Mouse (Mus musculus) granulocyte monocyte progenitor cell, adult 5-6 weeks (primary cell): ENCODE data around the gene Pde7b. TPM values are rescaled to one million over a fixed set of nuclear protein-coding genes. Genes with fewer than 3 reads are reported as not detected.

ENCODE experiments used
- ATAC-seq: replicated peaks from 2 replicates; pipeline ENCODE4 v1.8.0; 2016; ENCODE audit warnings: mild to moderate bottlenecking, moderate TSS enrichment, inconsistent platforms; ENCODE audit not compliant: poor library complexity, severe bottlenecking
- total RNA-seq, 2 experiments: library from RNA; stranded (forward) in 1 of 2; stranded (reverse) in 1 of 2; fragments of 200-712, 200-1000 nt in 1 of 2; fragments of >200 nt in 1 of 2; fragmentation: Nextera tagmentation in 1 of 2; gene quantifications; 2 replicates each; pipeline ENCODE4 v1.2.3; 2014 to 2017

Pde7b gene
- total RNA-seq, 2 experiments from 2014 or later, result 3.8 to 7.4 TPM

DNA sequence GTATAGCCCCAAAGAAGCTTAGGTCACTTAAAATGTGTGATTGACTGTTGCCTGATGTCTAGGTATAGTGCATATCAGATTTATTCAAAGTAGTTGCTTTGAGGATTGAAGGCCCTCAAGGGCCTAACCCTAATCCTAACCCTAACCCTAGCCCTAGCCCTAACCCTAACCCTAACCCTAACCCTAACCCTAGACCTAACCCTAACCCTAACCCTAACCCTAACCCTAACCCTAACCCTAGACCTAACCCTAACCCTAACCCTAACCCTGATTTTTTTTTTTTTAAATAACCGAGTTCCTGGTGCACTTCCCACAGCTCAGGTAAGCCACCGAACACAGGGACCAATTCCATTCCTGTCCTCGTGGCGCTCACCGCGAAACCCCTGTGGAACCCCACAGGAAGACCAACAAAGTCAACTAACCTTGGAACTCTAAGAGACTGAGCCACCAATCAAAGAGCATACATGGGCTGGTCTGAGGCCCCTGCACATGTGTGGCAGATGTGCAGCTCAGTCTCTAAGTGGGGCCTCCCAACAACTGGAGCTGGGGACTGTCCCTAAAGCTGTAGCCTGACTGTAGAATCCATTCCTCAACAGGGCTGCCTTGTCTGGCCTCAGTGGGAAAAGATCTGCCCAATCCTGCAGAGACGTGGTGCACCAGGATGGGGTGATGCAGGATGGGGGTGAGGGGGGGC lies 265.1 kb downstream of the Pde7b start:
- ATAC-seq, result no peak

DNA sequence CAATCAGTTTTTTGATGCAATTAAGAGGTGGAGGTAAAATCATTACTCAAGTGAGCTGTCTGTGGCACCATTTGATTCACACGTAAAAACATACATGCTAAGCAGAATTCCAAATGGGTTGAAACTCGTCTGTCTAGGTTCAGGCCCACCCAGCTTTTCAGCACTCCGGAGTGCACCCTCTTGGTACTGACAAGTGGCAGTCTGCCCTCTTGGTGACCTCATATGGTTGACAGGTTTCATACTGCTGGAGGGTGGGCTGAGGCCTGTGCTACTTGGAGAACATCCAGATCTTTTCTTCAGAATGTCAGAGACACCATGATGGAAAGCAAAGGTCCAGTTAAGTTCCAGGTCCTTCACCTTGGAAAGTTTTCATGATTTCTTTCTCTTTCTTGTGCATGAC lies 265.7 kb downstream of the Pde7b start:
- no peak for ATAC-seq

DNA sequence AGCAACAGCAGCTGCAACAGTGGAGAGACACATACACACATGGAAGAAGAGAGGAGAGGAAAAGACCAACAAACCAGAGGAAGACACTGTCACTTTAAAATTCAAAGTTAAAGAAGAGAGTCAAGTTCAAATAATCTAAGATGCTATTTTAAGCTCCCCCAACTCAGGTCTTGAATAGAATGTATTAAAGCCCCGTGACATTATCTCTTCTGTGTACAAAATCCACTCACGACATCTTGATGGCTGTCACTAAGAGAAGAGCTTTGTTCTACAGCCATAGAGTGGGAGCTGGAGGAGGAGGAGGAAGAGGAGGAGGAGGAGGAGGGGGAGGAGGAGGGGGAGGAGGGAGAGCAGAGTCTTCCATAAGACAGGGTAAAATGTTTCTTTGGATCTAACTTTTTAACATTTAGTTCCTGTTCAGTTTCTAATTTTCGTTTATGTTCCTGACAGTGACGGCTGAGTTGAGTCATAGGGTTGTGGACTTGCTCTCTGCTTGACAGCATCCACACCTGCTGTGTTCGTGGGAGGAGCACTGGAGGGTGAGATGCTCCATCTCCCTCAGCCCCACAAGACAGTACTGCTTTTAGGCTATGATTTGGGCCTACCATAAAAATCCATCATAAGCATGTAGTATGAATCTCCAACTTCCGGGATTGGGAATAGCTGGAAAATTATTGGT lies 270.4 kb downstream of the Pde7b start:
- no peak for ATAC-seq

DNA sequence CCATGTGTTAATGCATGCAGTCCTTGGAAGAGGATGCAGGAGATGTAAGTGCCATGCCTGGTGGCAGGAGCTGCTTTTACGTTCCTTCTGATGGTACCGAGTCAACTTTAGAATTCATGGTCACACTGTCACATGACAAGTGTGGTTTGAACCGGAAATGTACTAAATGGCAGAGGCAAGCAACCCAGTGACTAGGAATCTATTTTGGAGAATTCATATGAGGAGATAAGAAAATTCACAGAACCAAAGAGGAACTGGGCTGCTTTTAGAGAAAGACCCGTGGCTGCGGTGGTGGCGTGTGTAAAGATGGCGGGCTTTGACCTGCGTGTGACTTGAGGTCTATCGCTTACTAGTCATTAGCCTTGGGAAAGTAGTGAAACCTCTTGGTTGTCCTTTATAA lies 287.4 kb downstream of the Pde7b start:
- peak; percentile 65 for ATAC-seq

DNA sequence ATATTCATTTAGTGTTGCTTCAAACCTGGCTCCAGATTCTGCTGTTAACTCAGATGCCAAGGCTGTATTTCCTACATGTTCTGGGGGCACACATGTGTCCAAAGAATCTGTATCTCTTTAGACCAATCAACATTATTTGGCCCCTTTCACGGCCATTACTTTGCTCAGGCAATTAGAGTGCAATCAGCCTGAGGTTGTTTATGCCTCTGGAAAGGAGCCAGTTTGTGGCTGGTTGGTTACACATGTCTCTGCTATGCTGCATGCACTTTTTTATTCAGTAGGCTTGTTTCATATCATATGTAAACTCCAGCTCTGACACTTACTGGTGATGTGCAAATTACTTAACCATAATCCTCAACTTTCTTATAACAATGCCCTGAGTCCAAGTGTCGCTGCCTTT lies 287.9 kb downstream of the Pde7b start:
- peak; percentile 20; the same call in 1 of the 2 replicates for ATAC-seq

DNA sequence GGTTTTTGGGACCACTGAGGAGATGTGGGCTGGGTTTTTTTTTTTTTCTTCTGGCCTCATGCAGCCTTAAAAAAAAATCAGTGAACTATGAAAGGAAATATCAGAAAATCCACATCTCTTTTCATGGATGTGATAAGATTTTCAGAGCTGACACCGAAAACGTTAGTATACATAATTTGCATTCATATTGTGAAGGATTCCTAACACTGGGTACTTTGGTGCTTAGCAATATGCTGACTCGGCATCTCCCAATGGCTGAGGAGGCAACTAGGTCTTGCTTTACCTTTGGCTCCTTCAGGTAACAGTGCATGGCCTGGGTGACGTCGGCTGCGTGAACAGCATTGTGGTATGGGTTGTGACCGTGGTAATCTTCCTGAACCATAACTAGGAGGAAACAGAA lies 289.0 kb downstream of the Pde7b start:
- no peak for ATAC-seq

DNA sequence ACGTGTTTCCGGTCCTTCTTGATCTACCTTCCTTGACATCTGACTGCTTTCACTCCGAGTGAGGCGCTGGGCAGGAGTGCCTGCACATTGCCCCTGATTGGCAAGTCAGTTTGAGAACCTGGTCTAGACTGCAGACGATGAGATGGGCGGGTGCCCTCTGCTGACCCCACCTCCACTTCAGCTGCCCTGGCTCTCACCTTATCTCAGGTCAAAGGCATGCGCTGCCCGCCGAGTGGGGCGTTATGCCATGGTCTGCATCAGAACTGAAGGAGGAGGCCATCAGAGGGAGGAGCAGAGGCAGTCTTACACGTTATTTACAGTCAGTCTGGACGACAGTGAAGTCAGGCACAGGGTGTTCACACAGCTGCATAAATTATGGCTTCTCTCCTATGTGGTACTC lies 293.5 kb downstream of the Pde7b start:
- no peak for ATAC-seq

DNA sequence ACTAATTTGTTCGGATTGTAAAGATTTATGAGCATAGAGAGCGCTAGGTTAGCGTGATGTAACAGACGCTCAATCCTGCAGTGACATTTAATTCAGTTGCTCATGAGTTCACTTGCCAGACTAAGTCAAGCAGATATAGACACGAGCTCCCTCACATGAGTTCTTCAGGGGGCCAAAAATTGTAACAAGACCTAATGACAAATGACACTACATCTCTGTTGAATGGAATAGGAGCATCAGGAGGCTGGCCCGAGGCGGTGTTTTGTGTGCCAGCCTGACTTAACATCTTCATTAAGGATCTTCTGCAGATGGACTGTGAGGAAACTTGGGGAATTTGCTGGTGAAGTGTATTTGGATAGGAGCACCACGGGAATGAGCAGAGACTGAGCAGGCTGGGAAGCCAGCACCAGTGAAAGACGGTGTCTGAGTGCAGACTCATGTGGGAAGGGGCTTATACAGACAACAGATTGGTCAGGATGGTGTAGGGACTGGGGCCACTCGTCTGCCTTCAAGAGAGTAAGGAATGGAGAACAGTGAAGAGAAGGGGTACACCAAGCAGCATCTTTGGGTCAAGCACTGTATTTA lies 303.5 kb downstream of the Pde7b start:
- ATAC-seq, result no peak

DNA sequence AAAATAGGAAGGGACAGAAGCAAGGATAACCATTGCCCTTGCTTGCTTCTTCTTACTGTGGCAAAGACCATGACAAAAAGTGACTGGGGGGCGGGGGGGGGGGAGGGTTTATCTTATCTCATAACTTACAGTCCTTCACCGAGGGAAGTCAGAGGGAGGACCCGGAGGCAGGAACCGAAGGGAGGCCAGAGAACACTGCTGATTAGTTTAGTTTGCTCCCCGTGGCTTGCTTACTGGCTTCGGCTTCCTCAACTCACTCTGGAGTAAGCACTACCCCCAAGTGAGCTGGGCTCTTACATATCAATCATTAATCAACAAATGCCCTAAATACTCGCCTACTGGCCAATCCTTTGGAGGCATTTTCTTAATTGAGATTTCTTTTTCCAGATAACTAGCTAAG lies 304.6 kb downstream of the Pde7b start:
- ATAC-seq, result no peak

DNA sequence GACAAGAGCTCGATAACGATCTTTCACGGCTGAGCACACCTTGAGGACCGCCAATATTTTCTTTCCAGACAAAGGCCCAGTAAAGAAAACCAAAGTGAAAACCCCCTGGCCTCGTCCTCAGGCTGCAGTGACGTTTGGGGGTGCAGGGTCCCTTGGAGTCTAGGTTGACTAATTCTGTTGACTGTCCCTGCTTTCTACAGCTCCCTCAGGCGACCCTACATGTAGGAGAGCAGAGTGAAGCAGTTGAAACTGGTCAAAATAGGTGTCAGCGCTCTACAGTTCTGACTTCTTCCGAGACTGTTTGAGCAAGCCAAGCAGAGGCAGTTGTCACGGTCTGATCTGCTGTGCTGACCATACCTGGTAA lies 306.0 kb downstream of the Pde7b start:
- ATAC-seq, result no peak

DNA sequence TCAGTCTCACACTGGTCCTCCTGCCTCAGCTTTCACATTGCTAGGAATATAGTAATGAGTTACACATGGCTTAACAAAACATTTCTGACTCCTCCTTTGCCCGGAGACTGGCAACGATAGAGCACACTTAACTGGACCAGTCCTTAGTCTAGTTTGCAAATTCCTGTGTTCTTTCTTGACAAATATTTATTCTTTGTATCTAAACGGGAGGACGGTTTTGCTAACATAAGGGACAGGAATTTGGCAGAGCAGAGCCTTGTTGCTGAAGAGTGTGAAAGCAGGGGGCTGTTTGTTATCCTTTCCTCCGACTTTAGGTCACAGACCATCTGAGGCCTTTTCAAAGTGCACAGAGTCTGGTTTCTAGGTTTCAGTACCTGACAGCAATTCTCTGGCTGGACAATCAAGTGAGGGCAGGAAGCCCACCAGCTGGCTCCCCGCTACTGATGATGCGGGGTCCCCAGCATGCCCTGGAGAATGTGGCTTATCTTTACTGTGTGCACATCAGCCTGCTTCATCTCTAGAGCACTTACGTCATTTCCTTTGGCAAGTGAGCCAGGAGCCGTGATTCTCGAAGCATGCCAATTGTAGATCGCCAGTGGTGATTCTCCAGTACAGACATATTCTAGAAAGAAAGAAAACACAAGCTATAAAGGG lies 306.5 kb downstream of the Pde7b start:
- no peak for ATAC-seq

DNA sequence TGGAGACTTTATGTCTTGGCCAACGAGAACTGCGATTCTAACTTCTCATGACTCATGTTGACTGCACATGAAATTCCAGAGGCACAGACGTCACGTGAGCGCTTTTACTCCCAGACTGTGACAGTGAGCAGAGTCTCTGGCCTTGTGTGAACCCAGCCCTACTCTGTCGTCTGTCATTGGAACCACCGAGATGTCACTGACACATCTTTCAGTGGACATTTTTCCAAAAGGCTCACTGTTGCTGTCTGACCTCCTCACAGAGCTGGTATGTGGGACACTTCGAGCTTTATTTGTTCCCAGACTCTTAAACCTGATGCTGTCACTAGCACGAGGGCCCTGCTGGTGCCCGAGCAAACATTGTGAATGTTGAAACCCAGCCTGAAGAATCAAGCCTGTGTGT lies 315.7 kb downstream of the Pde7b start:
- ATAC-seq, result no peak

DNA sequence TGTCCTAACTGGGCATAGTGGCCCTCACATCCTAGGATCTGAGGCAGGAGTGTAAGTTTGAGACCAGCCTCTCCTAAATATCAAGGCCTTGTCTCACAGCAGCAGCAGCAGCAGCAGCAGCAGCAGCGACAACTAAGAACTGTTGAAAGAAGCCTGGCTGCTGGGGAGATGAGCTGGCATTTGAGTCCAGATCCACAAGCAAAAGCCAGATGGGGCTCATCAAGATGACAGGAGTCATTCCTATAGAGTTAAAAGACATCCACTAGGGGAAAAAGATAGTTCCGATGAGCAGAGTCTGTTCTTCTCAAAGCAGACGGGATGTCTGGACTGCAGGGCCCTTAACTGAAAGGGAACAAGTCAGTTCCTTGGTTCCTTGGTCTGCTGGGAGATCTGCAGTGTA lies 316.5 kb downstream of the Pde7b start:
- ATAC-seq, result no peak

DNA sequence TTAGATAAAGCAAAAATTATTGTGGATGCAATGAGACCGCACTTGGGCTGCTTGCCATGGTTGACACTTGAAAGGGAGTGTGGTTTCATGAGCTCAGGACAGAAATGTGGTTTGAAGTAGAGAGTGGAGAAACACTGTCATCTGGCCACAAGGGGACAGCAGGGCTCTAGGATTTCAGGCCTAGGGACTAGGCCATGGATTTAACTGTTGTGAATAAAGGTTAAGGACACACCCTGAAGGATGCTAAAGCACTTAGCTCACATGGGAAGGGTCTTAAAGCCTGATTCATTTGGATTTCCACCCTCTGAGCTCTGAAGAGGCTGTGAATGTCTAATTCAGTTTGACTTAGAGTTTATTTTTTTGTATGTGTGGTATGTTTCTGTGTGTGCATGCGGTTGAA lies 319.4 kb downstream of the Pde7b start:
- peak; percentile 63 for ATAC-seq

DNA sequence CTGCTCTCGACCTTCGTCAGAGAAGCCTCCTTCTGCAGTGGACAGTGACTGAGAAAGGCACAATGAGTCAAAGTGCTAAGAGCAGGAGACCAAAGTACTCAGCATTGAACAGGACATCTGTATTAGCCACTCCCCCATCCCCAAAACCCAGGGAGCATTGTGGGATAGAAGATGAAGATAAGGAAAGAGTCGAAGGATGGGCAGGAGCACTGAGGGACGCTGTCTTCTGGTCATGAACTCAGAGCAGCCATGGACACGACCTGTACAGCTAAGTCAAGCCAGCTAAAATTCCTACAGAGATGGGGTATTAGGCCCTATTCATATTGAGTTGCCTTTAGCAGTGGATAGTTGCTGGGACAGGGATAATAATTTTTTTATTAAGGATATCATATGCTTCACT lies 321.9 kb downstream of the Pde7b start:
- ATAC-seq, result no peak

DNA sequence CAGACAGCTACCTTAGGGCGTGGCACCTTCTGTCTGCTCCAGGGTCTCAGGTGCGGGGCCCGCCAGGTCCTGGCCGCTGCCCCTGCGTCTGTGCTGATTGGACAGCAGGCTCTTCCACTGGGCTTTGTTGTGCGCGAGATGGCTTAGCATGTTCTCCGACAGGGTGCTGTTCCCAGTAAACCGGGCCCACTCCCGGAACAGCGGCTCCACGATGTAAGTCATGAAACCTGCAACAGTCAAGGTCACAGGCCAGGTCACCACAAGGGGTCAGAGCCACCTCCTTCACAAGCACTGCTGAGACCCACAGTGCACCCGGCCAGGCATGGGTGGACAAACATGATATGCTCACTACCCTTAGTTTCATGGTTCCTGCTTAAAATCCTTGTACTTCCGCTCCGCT lies 324.5 kb downstream of the Pde7b start:
- no peak for ATAC-seq

DNA sequence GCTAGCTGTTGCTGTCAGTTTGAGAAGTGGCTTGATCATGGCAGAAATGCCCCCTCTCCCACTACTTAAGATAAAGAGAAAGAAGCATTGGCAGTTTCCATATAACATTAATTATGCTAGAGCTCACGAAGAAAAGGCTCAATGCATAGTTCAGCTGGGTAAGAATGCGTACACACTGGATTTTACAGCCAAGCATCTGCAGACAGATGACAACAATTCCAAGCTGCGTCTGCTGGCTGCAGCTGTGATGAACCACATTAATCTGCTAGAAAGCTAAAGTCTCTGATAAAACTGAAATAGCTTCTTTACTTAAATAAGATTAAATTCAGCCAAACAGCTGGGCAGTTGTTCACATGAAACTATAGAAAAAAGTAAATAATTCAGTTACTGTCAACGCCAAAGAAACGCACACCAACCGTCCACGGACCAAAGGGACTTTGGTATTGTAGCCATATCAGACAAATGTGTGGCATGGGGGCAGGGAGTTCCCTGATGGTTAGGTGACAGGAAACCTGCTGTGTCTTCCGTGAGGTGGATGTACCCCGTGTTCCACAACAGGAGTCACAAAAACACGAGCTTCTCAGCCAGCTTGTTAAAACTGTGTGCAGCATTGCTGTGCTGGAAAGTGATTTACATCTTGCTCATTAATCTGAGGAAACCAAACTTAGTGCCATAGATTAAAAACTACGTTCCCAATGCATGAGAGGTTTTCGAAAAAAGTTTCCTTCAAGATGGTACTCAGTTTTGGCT lies 326.1 kb downstream of the Pde7b start:
- no peak for ATAC-seq

DNA sequence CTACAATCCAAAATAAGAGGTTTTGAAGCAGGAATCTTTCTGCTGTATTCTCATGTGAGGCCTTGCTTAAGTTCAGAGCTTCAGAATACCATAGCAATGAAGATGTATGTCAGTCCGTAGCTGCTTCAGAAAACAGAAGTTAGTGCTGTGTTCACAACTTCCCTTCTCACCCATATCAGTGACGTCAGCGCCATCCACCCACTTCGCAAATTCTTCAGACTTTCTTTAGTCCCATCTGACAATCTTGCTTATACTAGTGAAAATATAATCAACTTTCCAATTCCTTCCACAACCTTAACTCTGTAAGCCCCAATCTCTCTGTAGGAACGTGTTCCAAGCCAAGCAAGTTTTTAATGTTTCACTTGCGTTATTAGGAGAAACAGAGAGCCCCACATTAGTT lies 326.7 kb downstream of the Pde7b start:
- ATAC-seq, result peak; percentile 72; the same call in 1 of the 2 replicates

DNA sequence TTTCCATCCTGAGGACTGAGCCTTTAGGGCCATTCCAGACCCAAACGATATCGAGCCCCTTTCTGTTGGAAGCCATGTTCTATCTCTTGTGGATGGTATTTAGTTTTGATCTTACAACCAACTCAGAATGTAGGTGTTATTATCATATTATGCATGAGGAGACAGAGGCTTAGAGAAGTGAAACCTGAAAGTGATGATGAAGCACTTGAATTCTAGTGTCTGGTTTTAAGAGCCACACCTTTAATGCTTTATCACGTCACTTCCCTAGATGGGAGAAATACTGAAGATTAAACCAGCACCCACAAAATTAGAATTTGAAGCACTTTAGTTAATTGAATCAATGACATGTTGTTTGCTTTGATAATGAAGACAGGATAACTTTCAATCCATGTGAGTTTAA lies 329.1 kb downstream of the Pde7b start:
- ATAC-seq, result no peak

DNA sequence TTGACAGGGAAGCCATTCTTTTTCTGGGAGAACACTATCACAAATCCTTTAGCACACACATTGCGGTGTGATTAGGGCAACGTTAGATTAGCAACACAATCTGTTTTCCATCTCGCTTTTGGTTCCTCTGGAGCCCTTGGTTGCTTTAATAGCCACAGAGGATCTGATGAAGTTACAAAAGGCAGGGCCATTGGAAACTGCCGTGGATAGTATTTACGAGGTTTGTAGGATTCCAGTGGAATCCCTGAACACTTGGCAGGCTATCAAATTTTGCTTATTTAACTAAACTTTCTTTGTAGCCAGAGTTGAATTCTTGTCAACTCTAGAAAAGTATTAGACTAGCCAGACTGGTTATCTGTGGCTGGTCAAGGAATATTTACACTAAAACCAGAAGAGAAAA lies 330.1 kb downstream of the Pde7b start:
- no peak for ATAC-seq

DNA sequence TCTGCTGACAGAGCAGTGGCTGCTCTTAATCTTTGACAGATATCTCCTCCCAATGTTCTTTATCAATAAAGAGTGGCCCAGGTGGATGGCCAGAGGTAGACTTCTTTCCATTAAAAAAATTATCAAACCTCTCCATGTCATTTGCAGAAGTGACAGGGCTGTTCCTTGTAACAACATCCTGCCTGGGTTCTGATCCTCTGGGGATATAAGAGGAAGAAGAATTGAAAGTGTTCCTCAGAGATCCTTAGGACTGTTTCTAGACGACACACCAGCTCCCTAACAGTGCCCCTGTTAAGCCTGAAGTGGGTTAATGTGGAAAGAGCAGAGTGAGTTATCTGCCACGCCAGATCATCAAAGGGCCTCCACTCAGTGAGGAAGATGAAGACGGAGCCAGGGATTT lies 334.3 kb downstream of the Pde7b start:
- ATAC-seq, result peak; percentile 61
